Mouse (Mus musculus) ES-Bruce4 (cell line): Measurements from ENCODE around the gene Btrc. TPM values are rescaled to one million over a fixed set of nuclear protein-coding genes. Genes with fewer than 3 reads are reported as not detected.

Experiments
- H3K27ac ChIP-seq: 2 replicates; pipeline ENCODE4 v1.5.1; 2012; ENCODE audit warnings: low read length, inconsistent platforms; ENCODE audit not compliant: insufficient read depth
- H3K27me3 ChIP-seq: 2 replicates; pipeline ENCODE4 v1.6.1; 2012; ENCODE audit warnings: mild to moderate bottlenecking, low read length, inconsistent platforms; ENCODE audit not compliant: control insufficient read depth, poor library complexity, insufficient read depth, severe bottlenecking
- H3K36me3 ChIP-seq: 2 replicates; pipeline ENCODE4 v1.6.1; 2012; ENCODE audit warnings: inconsistent platforms, mild to moderate bottlenecking, low read length, moderate library complexity; ENCODE audit not compliant: control insufficient read depth, poor library complexity, insufficient read depth, severe bottlenecking
- H3K4me1 ChIP-seq: one replicate; pipeline ENCODE4 v1.8.1; 2011; ENCODE audit warnings: low read length; ENCODE audit not compliant: control insufficient read depth, insufficient read depth
- H3K4me3 ChIP-seq: 2 replicates; pipeline ENCODE4 v1.5.1; 2011; ENCODE audit warnings: low read depth, mild to moderate bottlenecking, low read length
- H3K9ac ChIP-seq: 2 replicates; pipeline ENCODE4 v1.6.1; 2012; ENCODE audit warnings: low read depth, mild to moderate bottlenecking, inconsistent platforms; ENCODE audit not compliant: poor library complexity, severe bottlenecking
- H3K9me3 ChIP-seq: replicated peaks from 2 replicates; pipeline ENCODE4 v1.6.1; 2012; ENCODE audit warnings: mild to moderate bottlenecking, low read length, inconsistent platforms; ENCODE audit not compliant: control insufficient read depth, poor library complexity, insufficient read depth, severe bottlenecking
- CTCF ChIP-seq: IDR thresholded peaks from one replicate; pipeline ENCODE4 v1.8.1; 2011; ENCODE audit warnings: low read depth, low read length
- EP300 ChIP-seq: IDR thresholded peaks from 2 replicates; pipeline ENCODE4 v1.6.1; 2011; ENCODE audit warnings: low read depth, low read length; ENCODE audit not compliant: insufficient read depth
- POLR2A ChIP-seq: IDR thresholded peaks from one replicate; pipeline ENCODE4 v1.8.1; 2011; ENCODE audit warnings: low read length; ENCODE audit not compliant: insufficient read depth
- polyA plus RNA-seq: library from polyadenylated mRNA; stranded (reverse); fragments of >200 nt; gene quantifications from 2 replicates; pipeline ENCODE4 v1.2.4, GENCODE M21; 2011; ENCODE audit warnings: low read depth; ENCODE audit not compliant: missing spikeins, insufficient read depth, insufficient read length

Btrc gene
- polyA plus RNA-seq, 1 experiment: 38.9 TPM

- H3K27me3 ChIP-seq: no peaks in the 10 kb centered on the region
- H3K4me1 ChIP-seq: no peaks in the 10 kb centered on the region
- H3K27ac ChIP-seq: no peak overlapping the region
- TF ChIP-seq EP300 (no peak), CTCF (no peak), POLR2A (no peak)
- H3K9me3 ChIP-seq: no peaks in the 10 kb centered on the region
- no peak overlapping the region for H3K9ac ChIP-seq
- H3K36me3 ChIP-seq: no peaks in the 10 kb centered on the region
- H3K4me3 ChIP-seq: no peak overlapping the region
These were observed 78.2 kb downstream of the Btrc start for GRCm38 (mm10) chr19:45441717-45442116.

DNA sequence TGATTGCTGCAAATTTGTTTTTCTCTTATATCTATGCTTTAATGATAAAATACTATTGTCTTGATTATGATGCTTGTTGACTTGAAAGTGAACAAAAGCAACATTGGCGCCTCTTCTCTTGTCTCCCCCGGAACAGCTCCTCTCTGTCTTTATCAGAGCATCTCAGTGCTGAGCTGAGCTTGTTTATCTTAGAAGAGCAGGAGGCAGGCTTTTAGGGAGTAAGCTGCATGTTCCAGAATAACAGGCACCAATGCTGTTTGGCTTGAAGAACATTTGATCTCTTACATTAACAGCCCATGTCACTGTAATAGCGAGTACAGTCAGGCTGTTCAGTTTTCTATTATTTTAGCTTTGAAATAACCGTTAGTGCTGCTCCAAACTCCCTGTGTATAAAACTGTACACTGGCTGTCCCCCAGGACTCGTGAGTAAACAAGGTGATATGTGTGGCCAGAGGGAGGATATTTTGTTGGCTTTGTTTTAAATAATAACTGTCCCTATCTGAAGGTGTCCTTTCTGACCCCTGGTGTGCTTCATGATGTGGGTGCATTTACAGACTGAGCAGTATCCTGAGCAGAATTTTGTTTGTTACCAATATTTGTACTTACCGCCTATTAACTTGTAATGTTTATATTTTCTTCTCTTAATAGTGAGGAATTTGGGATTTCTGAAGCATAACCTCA is 81.9 kb downstream of the Btrc start:
- Histone ChIP-seq H3K4me1 (no peaks in the 10 kb centered on the region), H3K9me3 (no peaks in the 10 kb centered on the region), H3K27ac (no peak overlapping the region), H3K4me3 (no peak overlapping the region), H3K36me3 (no peaks in the 10 kb centered on the region), H3K27me3 (no peaks in the 10 kb centered on the region), H3K9ac (no peak overlapping the region)
- no peak for TF ChIP-seq POLR2A
- no peak for TF ChIP-seq CTCF
- TF ChIP-seq EP300: no peak

DNA sequence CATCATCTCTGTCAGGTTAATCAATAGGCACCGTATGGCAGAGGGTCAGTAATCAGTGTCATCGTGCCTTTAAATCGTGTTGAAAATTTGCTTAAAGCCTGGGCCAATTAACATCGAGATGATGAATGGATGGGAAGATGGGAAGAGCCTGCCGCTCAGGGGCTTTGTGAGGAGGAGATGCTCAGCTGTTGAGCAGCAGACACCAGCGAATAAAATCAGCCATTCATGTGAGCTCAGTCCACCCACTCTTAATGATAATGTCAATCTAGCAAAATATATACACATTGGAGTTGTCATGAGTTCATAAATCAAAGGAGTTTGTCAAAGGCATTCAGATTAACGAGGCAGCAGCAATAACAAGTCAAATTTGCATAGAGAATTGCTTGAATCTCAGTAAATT is 83.1 kb downstream of the Btrc start:
- H3K9me3 ChIP-seq: no peaks in the 10 kb centered on the region
- H3K9ac ChIP-seq: no peak overlapping the region
- TF ChIP-seq POLR2A (no peak), CTCF (no peak), EP300 (no peak)
- no peaks in the 10 kb centered on the region for H3K36me3 ChIP-seq
- no peak overlapping the region for H3K4me3 ChIP-seq
- no peaks in the 10 kb centered on the region for H3K27me3 ChIP-seq
- H3K4me1 ChIP-seq: no peaks in the 10 kb centered on the region
- H3K27ac ChIP-seq: no peak overlapping the region

DNA sequence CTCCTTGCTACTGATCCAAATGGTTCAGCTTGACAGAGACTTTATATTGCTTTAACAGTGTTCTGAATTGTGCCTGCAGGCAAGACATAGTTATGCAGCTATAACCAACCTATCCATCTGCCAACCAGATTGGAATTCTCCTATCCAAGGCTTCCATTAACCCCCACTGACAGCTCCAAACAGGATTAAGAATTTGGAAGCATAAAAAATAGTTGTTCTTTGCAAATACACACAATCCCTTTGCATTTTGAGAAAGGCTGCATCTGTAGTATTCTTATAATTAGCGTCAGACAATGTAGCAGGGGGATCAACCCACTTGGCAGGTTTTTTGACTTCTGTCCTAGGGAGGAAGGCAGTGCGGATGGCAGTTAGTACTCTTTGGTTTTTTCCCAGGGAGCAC is 83.7 kb downstream of the Btrc start:
- no peaks in the 10 kb centered on the region for H3K9me3 ChIP-seq
- H3K27me3 ChIP-seq: no peaks in the 10 kb centered on the region
- TF ChIP-seq EP300: no peak
- no peak for TF ChIP-seq CTCF
- TF ChIP-seq POLR2A: no peak
- no peak overlapping the region for H3K9ac ChIP-seq
- no peaks in the 10 kb centered on the region for H3K36me3 ChIP-seq
- H3K4me3 ChIP-seq: no peak overlapping the region
- H3K4me1 ChIP-seq: no peaks in the 10 kb centered on the region
- no peak overlapping the region for H3K27ac ChIP-seq

DNA sequence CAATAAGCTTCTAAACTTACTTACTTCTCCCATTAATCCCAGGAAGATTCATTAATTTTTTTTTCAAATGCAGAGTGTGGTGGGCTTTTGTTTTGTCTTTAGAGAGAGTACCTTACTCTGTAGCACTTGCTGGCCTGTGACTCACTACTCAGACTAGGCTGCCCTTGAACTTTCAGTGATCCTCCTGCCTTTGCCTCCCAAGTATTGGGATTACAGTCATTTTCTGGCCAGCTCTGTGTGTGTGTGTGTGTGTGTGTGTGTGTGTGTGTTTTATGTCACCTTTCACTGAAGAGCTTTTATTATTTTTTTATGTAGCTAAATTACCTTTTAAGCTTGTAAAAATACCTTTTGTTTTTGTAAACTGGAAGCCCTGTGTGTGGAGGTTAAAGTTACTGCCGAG is 84.4 kb downstream of the Btrc start:
- no peaks in the 10 kb centered on the region for H3K27me3 ChIP-seq
- no peaks in the 10 kb centered on the region for H3K4me1 ChIP-seq
- H3K4me3 ChIP-seq: no peak overlapping the region
- no peaks in the 10 kb centered on the region for H3K9me3 ChIP-seq
- H3K36me3 ChIP-seq: no peaks in the 10 kb centered on the region
- no peak overlapping the region for H3K27ac ChIP-seq
- no peak overlapping the region for H3K9ac ChIP-seq
- TF ChIP-seq POLR2A: no peak
- TF ChIP-seq EP300: no peak
- no peak for TF ChIP-seq CTCF

- Histone ChIP-seq H3K9ac (no peak overlapping the region), H3K36me3 (no peaks in the 10 kb centered on the region), H3K9me3 (no peaks in the 10 kb centered on the region), H3K27ac (no peak overlapping the region), H3K27me3 (no peaks in the 10 kb centered on the region), H3K4me3 (no peak overlapping the region), H3K4me1 (no peaks in the 10 kb centered on the region)
- TF ChIP-seq POLR2A (no peak), EP300 (no peak)
These were observed 90.9 kb downstream of the Btrc start for GRCm38 (mm10) chr19:45454391-45454790.
